In genomic region chr6:94626807-94627206, GRCm38 (mm10) we compare ENCODE assay signal across 17 mouse cellular contexts.
DNase-seq lines count a peak whose midpoint lies in the region; ATAC-seq and TF ChIP-seq lines count a peak whose summit lies in the region.
"Had no signal": no experiment of that assay in that cellular context is flagged by ENCODE, and none has a peak within 500 bp of the region (broad histone marks: within the 10 kb centered on the region; RNA-seq: fewer than 3 reads in every experiment).

No protein-coding gene starts in this region.

- peaks cover 76% of the 10 kb centered on the region for H3K36me3 ChIP-seq in embryonic facial prominence, embryonic 10.5 days (replicated peaks)
- peaks cover 12% of the 10 kb centered on the region; the same call in 1 of the 2 replicates for H3K36me3 ChIP-seq in kidney, embryonic 14.5 days (ENCODE audit: control insufficient read depth, insufficient read depth, low read length)

- no peak for ATAC-seq in kidney, embryonic 14.5 days (ENCODE audit: low FRiP score, low TSS enrichment)
- ATAC-seq: intestine, postnatal 0 days had no signal

- intact Hi-C loops in gastrocnemius, adult 2 months (cut with DNase I): loop anchor here (10.0 kb wide), 1 partner anchor 148 kb away; no protein-coding TSS in a partner anchor
- intact Hi-C loops in heart, postnatal 36 days (cut with DNase I): loop anchor here (2.0 to 10.0 kb wide), 2 partner anchors 72 to 178 kb away; no protein-coding TSS in a partner anchor

- H3K27me3 ChIP-seq in embryonic facial prominence, embryonic 10.5 days (replicated peaks; ENCODE audit: low read depth, poor library complexity, severe bottlenecking): no peaks in the 10 kb centered on the region
- H3K27me3 ChIP-seq in kidney, embryonic 14.5 days (ENCODE audit: control insufficient read depth, insufficient read depth, low read length): no peaks in the 10 kb centered on the region
- H3K27me3 ChIP-seq: liver, embryonic 15.5 days had no signal

- no peak for DNase-seq in gastrocnemius, adult 2 months
- DNase-seq in gastrocnemius, adult 8-10 months (ENCODE audit: low spot score in 2 of 2): no peak
- peak; percentile 89 for DNase-seq in 3T3-L1 (ENCODE audit: low read depth, low spot score)
- DNase-seq in cerebellum, adult 18-20 months: peak; percentile 58 to 62
- no peak for DNase-seq in embryonic facial prominence, embryonic 10.5 days (ENCODE audit: low spot score)
- no peak for DNase-seq in layer of hippocampus, postnatal 36 days
- DNase-seq in heart, postnatal 36 days: no peak
- DNase-seq: adrenal gland, adult 8-10 months; gastrocnemius, postnatal 36 days; kidney, postnatal 25 days; lung, postnatal 14 days; right cerebral cortex, postnatal 14 days; thymus, postnatal 36 days had no signal

- WGBS in embryonic facial prominence, embryonic 10.5 days: 47% methylated on average over 2 of the region's 2 CpGs
- 55% methylated on average over 2 of the region's 2 CpGs for WGBS in kidney, embryonic 14.5 days

- no peaks in the 10 kb centered on the region for H3K9me3 ChIP-seq in embryonic facial prominence, embryonic 10.5 days
- no peaks in the 10 kb centered on the region for H3K9me3 ChIP-seq in kidney, embryonic 14.5 days (ENCODE audit: control insufficient read depth, low read length)
- H3K9me3 ChIP-seq: liver, embryonic 15.5 days had no signal

- H3K27ac ChIP-seq in gastrocnemius, adult 2 months: peak overlapping the region; percentile 56
- H3K27ac ChIP-seq in embryonic facial prominence, embryonic 10.5 days (replicated peaks): 0 out of 2 replicates have a peak overlapping the region, but pooled peaks have one; percentile 0
- H3K27ac ChIP-seq in kidney, embryonic 14.5 days (ENCODE audit: low read depth, low read length): no peak overlapping the region
- H3K27ac ChIP-seq: liver, embryonic 15.5 days had no signal

- no peak overlapping the region for H3K4me3 ChIP-seq in gastrocnemius, adult 2 months
- no peak overlapping the region for H3K4me3 ChIP-seq in embryonic facial prominence, embryonic 10.5 days
- no peak overlapping the region for H3K4me3 ChIP-seq in kidney, embryonic 14.5 days (ENCODE audit: low read length)
- H3K4me3 ChIP-seq: liver, embryonic 15.5 days had no signal

- TF ChIP-seq CTCF in gastrocnemius, adult 2 months (IDR thresholded peaks at IDR 0.05): no peak

- H3K4me1 ChIP-seq in embryonic facial prominence, embryonic 10.5 days: peaks cover 54% of the 10 kb centered on the region
- H3K4me1 ChIP-seq in kidney, embryonic 14.5 days (ENCODE audit: control insufficient read depth, insufficient read depth, low read length): peaks cover 20% of the 10 kb centered on the region
- H3K4me1 ChIP-seq: liver, embryonic 15.5 days had no signal

- no peak overlapping the region for H3K4me2 ChIP-seq in kidney, embryonic 14.5 days (replicated peaks; ENCODE audit: low read depth, low read length)
- H3K4me2 ChIP-seq: heart, embryonic 11.5 days; liver, embryonic 15.5 days had no signal

- H3K9ac ChIP-seq in kidney, embryonic 14.5 days (ENCODE audit: low read depth, low read length): no peak overlapping the region
- H3K9ac ChIP-seq: liver, embryonic 15.5 days had no signal

Comparison
In these comparisons a context has a peak if more than half of its experiments do, and no peak if none do; other contexts are left out.
1. DNase-seq: peak in 3T3-L1 (single experiment) and cerebellum, adult 18-20 months (2 of 2); none in gastrocnemius, adult 2 months (single experiment), gastrocnemius, adult 8-10 months (0 of 2), embryonic facial prominence, embryonic 10.5 days (single experiment), layer of hippocampus, postnatal 36 days (0 of 2) and heart, postnatal 36 days (0 of 2).